9 mouse cellular contexts compared by ENCODE assay signal in the genomic region with DNA sequence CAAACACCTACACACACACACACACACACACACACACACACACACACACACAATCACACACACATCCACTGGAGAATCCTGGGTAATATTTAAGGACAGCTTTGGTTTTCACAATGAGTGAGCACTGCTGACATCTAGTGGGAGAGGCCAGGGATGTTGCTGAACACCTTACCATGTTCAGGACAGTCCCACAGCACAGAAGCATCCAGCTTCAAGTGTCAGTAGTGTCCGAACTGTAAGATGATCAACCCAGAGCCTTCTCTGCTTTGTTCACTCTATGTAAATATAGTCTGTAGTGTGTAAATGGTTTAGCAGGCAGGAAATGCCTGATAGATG.
DNase-seq lines count a peak whose midpoint lies in the region; ATAC-seq lines count a peak whose summit lies in the region.
"Had no signal": no experiment of that assay in that cellular context is flagged by ENCODE, and none has a peak within 500 bp of the region (broad histone marks: within the 10 kb centered on the region; RNA-seq: fewer than 3 reads in every experiment).

No protein-coding gene starts in this region.

- H3K36me3 ChIP-seq in midbrain, embryonic 11.5 days (ENCODE audit: control insufficient read depth, insufficient read depth, low read length) = no peaks in the 10 kb centered on the region
- H3K36me3 ChIP-seq in midbrain, embryonic 10.5 days = no peaks in the 10 kb centered on the region
- H3K36me3 ChIP-seq in hindbrain, embryonic 12.5 days = no peaks in the 10 kb centered on the region
- H3K36me3 ChIP-seq in midbrain, embryonic 12.5 days = no peaks in the 10 kb centered on the region
- H3K36me3 ChIP-seq: embryonic facial prominence, embryonic 13.5 days had no signal

- ATAC-seq in cerebellum, adult (ENCODE audit: insufficient number of reproducible peaks, low FRiP score, low TSS enrichment) = no peak
- peak; percentile 48; the same call in 1 of the 2 replicates for ATAC-seq in midbrain, embryonic 11.5 days (ENCODE audit: low FRiP score)
- ATAC-seq in hindbrain, embryonic 12.5 days (ENCODE audit: low FRiP score) = peak; percentile 66
- ATAC-seq in midbrain, embryonic 12.5 days (ENCODE audit: low FRiP score, low read depth) = peak; percentile 75

- H3K4me3 ChIP-seq in midbrain, embryonic 11.5 days (ENCODE audit: low read depth, low read length) = no peak overlapping the region
- no peak overlapping the region for H3K4me3 ChIP-seq in midbrain, embryonic 10.5 days
- H3K4me3 ChIP-seq in hindbrain, embryonic 12.5 days = no peak overlapping the region
- no peak overlapping the region for H3K4me3 ChIP-seq in midbrain, embryonic 12.5 days
- H3K4me3 ChIP-seq: embryonic facial prominence, embryonic 13.5 days had no signal

- H3K9me3 ChIP-seq in midbrain, embryonic 11.5 days (ENCODE audit: control insufficient read depth, low read length) = no peaks in the 10 kb centered on the region
- H3K9me3 ChIP-seq in midbrain, embryonic 10.5 days (replicated peaks) = no peaks in the 10 kb centered on the region
- no peaks in the 10 kb centered on the region for H3K9me3 ChIP-seq in hindbrain, embryonic 12.5 days (replicated peaks)
- H3K9me3 ChIP-seq in midbrain, embryonic 12.5 days = no peaks in the 10 kb centered on the region
- H3K9me3 ChIP-seq: embryonic facial prominence, embryonic 13.5 days had no signal

- H3K27ac ChIP-seq in midbrain, embryonic 11.5 days (ENCODE audit: low read depth, low read length) = no peak overlapping the region
- no peak overlapping the region for H3K27ac ChIP-seq in midbrain, embryonic 10.5 days (replicated peaks)
- H3K27ac ChIP-seq in hindbrain, embryonic 12.5 days = no peak overlapping the region
- no peak overlapping the region for H3K27ac ChIP-seq in midbrain, embryonic 12.5 days (replicated peaks)
- H3K27ac ChIP-seq: embryonic facial prominence, embryonic 13.5 days had no signal

- no peak overlapping the region for H3K9ac ChIP-seq in midbrain, embryonic 11.5 days (ENCODE audit: low read length)
- no peak overlapping the region for H3K9ac ChIP-seq in hindbrain, embryonic 12.5 days
- no peak overlapping the region for H3K9ac ChIP-seq in midbrain, embryonic 12.5 days (replicated peaks)
- H3K9ac ChIP-seq: embryonic facial prominence, embryonic 13.5 days had no signal

- no peaks in the 10 kb centered on the region for H3K27me3 ChIP-seq in midbrain, embryonic 11.5 days (ENCODE audit: control insufficient read depth, insufficient read depth, low read length)
- H3K27me3 ChIP-seq in midbrain, embryonic 10.5 days (ENCODE audit: low read depth, poor library complexity, severe bottlenecking) = no peaks in the 10 kb centered on the region
- H3K27me3 ChIP-seq in hindbrain, embryonic 12.5 days = no peaks in the 10 kb centered on the region
- H3K27me3 ChIP-seq in midbrain, embryonic 12.5 days = no peaks in the 10 kb centered on the region
- H3K27me3 ChIP-seq: embryonic facial prominence, embryonic 13.5 days had no signal

- H3K4me2 ChIP-seq in midbrain, embryonic 11.5 days = no peak overlapping the region
- H3K4me2 ChIP-seq in hindbrain, embryonic 12.5 days (replicated peaks) = no peak overlapping the region
- no peak overlapping the region for H3K4me2 ChIP-seq in midbrain, embryonic 12.5 days (replicated peaks)
- H3K4me2 ChIP-seq: embryonic facial prominence, embryonic 13.5 days had no signal

- H3K4me1 ChIP-seq in midbrain, embryonic 11.5 days (ENCODE audit: control insufficient read depth, insufficient read depth, low read length) = no peaks in the 10 kb centered on the region
- no peaks in the 10 kb centered on the region for H3K4me1 ChIP-seq in midbrain, embryonic 10.5 days
- H3K4me1 ChIP-seq in hindbrain, embryonic 12.5 days = no peaks in the 10 kb centered on the region
- H3K4me1 ChIP-seq in midbrain, embryonic 12.5 days = no peaks in the 10 kb centered on the region

- DNase-seq in cerebellum, postnatal 10 days = peak; percentile 41 to 48
- DNase-seq in midbrain, embryonic 11.5 days (ENCODE audit: low spot score, missing footprints) = no peak
- DNase-seq in midbrain, embryonic 10.5 days (ENCODE audit: low spot score) = no peak
- no peak for DNase-seq in urinary bladder, postnatal 10 days (ENCODE audit: low spot score)
- no peak for DNase-seq in cerebellum, postnatal 4 days (ENCODE audit: low spot score in 2 of 2)

- WGBS in midbrain, embryonic 11.5 days = 83% methylated on average over 1 of the region's 1 CpGs
- 58% methylated on average over 1 of the region's 1 CpGs for whole genome bisulfite sequencing in midbrain, embryonic 10.5 days
- 65% methylated on average over 1 of the region's 1 CpGs for WGBS in hindbrain, embryonic 12.5 days
- 54% methylated on average over 1 of the region's 1 CpGs for WGBS in midbrain, embryonic 12.5 days

Comparison
In these comparisons a context has a peak if more than half of its experiments do, and no peak if none do; other contexts are left out.
1. DNase-seq: peak in cerebellum, postnatal 10 days (2 of 2); none in midbrain, embryonic 11.5 days (single experiment), midbrain, embryonic 10.5 days (single experiment), urinary bladder, postnatal 10 days (single experiment) and cerebellum, postnatal 4 days (0 of 2).